Mouse (Mus musculus): ENCODE data around the gene Olfr596.

DNA sequence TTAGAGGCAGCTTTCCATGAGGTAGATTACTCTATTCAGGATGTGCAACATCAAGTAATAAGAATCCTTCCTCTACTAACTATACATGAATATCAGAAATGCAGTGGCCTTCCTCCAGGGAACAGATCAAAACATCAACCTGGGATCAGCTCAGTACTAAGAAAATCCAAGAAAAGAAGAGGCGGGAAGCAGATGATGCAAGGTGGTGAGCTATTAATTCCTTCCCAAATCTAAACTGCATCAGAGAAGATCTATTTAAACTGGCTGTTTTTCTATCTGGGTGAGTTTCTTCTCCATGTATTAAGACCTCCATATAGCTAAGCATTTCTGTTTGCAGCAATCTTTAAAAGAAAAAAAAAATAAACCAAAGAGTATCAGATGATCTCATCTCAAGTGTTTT lies 30.2 kb downstream of the Olfr596 start, which contains the start of gene Olfr599:
- TF ChIP-seq GATA1 (IDR thresholded peaks at IDR 0.05; ENCODE audit: borderline replicate concordance, low read length): no peak
- TF ChIP-seq FLI1 (IDR thresholded peaks at IDR 0.05; ENCODE audit: low read length): no peak

All from megakaryocyte, embryonic 14.5 days (primary cell).